Mouse (Mus musculus) MEL (cell line): Measurements from ENCODE around the gene Tas2r144.

ENCODE experiments used
- BHLHE40 ChIP-seq: IDR thresholded peaks from 2 replicates; pipeline ENCODE4 v1.6.1; 2012; ENCODE audit warnings: low read depth, mild to moderate bottlenecking, inconsistent platforms, low read length, improper control_type of control experiment, borderline replicate concordance
- CTCF ChIP-seq, 3 experiments: IDR thresholded peaks in 2 of 3; conservative IDR thresholded peaks in 1 of 3; 2 replicates each; pipeline ENCODE4 v1.5.1; 2011 to 2012; ENCODE audit warnings: low read length in 3 of 3, low read depth in 2 of 3, mild to moderate bottlenecking in 2 of 3, improper control_type of control experiment in 1 of 3, inconsistent platforms in 1 of 3, mixed read lengths in 1 of 3, moderate library complexity in 1 of 3; ENCODE audit not compliant: control insufficient read depth in 1 of 3, insufficient read depth in 1 of 3, poor library complexity in 1 of 3, severe bottlenecking in 1 of 3
- EP300 ChIP-seq, 2 experiments: IDR thresholded peaks; 2 replicates each; pipeline ENCODE4 v1.6.1; 2011; ENCODE audit warnings: improper control_type of control experiment in 2 of 2, low read length in 2 of 2, low read depth in 1 of 2, mild to moderate bottlenecking in 1 of 2
- MAX ChIP-seq: IDR thresholded peaks from 2 replicates; pipeline ENCODE4 v1.6.1; 2011; ENCODE audit warnings: low read length, improper control_type of control experiment
- MAZ ChIP-seq: IDR thresholded peaks from 2 replicates; pipeline ENCODE4 v1.6.1; 2012; ENCODE audit warnings: low read depth, mild to moderate bottlenecking, inconsistent platforms, low read length, improper control_type of control experiment
- MXI1 ChIP-seq: IDR thresholded peaks from 2 replicates; pipeline ENCODE4 v1.6.1; 2011; ENCODE audit warnings: mild to moderate bottlenecking, low read depth, low read length, improper control_type of control experiment
- POLR2A ChIP-seq, 2 experiments: IDR thresholded peaks; 2 replicates each; pipeline ENCODE4 v1.6.1; 2011 to 2012; ENCODE audit warnings: low read length in 2 of 2, mild to moderate bottlenecking in 2 of 2, control low read depth in 1 of 2, improper control_type of control experiment in 1 of 2, low read depth in 1 of 2, moderate library complexity in 1 of 2; ENCODE audit not compliant: control insufficient read depth in 1 of 2, insufficient read depth in 1 of 2, poor library complexity in 1 of 2
- POLR2AphosphoS5 ChIP-seq: IDR thresholded peaks from 2 replicates; pipeline ENCODE4 v1.6.1; 2012; ENCODE audit warnings: low read depth, borderline replicate concordance, mild to moderate bottlenecking, inconsistent platforms, low read length, moderate library complexity, mixed read lengths
- SIN3A ChIP-seq: IDR thresholded peaks from 2 replicates; pipeline ENCODE4 v1.6.1; 2012; ENCODE audit warnings: low read length, improper control_type of control experiment, inconsistent platforms
- TCF12 ChIP-seq: IDR thresholded peaks from 2 replicates; pipeline ENCODE4 v1.6.1; 2014; ENCODE audit warnings: low read depth, mild to moderate bottlenecking, inconsistent platforms, low read length, improper control_type of control experiment, moderate library complexity
- UBTF ChIP-seq: IDR thresholded peaks from 2 replicates; pipeline ENCODE4 v1.6.1; 2012; ENCODE audit warnings: low read depth, mild to moderate bottlenecking, inconsistent platforms, low read length, improper control_type of control experiment, moderate library complexity, borderline replicate concordance; ENCODE audit not compliant: insufficient read depth
- USF1 ChIP-seq: IDR thresholded peaks from 2 replicates; pipeline ENCODE4 v1.6.1; 2014; ENCODE audit warnings: low read depth, mild to moderate bottlenecking, inconsistent platforms, low read length, improper control_type of control experiment, moderate library complexity
- ZC3H11A ChIP-seq: IDR thresholded peaks from 2 replicates; pipeline ENCODE4 v1.6.1; 2012; ENCODE audit warnings: low read depth, mild to moderate bottlenecking, inconsistent platforms, low read length, improper control_type of control experiment
- ZNF384 ChIP-seq: IDR thresholded peaks from 2 replicates; pipeline ENCODE4 v1.6.1; 2012; ENCODE audit warnings: low read depth, mild to moderate bottlenecking, inconsistent platforms, low read length, improper control_type of control experiment

DNA sequence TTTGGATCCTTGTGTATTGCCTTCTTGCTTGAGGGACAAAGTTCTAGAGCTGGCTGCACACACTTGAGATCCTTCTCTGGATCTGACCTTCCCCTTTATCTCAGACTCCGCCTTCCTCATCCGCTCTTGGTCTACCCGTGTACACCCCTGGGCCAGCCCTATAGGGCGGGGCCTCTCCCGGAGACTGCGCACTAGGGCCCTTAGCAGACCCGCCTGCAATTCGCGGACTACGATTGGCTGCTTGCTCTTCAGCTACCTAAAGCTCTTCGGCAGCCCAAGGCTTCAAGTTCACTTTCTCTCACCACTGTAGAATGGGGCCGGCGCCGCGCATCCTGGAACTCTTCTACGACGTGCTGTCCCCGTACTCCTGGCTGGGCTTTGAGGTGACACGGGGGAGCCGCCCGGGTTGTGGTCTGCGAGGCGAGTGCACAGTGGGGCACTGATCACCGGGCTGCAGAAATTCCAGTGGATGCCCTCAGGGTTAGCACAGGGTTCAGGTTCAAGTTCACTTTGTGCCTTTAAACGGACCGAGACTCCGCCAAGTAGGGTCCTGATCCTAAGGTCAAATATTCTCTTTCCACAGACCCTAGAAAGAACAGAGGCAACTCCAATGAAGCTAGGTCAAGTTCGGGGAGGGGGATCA, 30.7 kb downstream of the Tas2r144 start, which contains the start of gene Gstk1:
- TF ChIP-seq MAZ, result no peak
- TF ChIP-seq POLR2AphosphoS5, result no peak
- no peak for TF ChIP-seq ZNF384
- no peak for TF ChIP-seq POLR2A (IDR thresholded peaks at IDR 0.05; ENCODE audit: control insufficient read depth in 1 of 2, insufficient read depth in 1 of 2, low read depth in 1 of 2, low read length in 2 of 2, poor library complexity in 1 of 2)
- TF ChIP-seq EP300 (IDR thresholded peaks at IDR 0.05; ENCODE audit: low read depth in 1 of 2, low read length in 2 of 2), result no peak
- TF ChIP-seq CTCF (IDR thresholded peaks at IDR 0.05 in 2 of 3, conservative IDR thresholded peaks at IDR 0.05 in 1 of 3; ENCODE audit: control insufficient read depth in 1 of 3, insufficient read depth in 1 of 3, low read depth in 2 of 3, low read length in 3 of 3, poor library complexity in 1 of 3, severe bottlenecking in 1 of 3), result no peak
- TF ChIP-seq MAX, result peak; percentile 41; the same call in 1 of the 2 replicates
- no peak for TF ChIP-seq SIN3A
- TF ChIP-seq UBTF, result no peak
- TF ChIP-seq TCF12, result no peak
- TF ChIP-seq USF1, result no peak
- no peak for TF ChIP-seq BHLHE40
- TF ChIP-seq MXI1, result no peak
- no peak for TF ChIP-seq ZC3H11A
